Mouse (Mus musculus): ENCODE measurements at regions not wholly inside any gene's neighbourhood (a gene's known extent, or its start where the extent isn't known, plus 50 kb on each side); places are given as distances from the start of the nearest gene placed in this dataset.

- Histone ChIP-seq H3K9me3 (no peaks in the 10 kb centered on the region), H3K4me2 (no peak overlapping the region), H3K4me3 (no peak overlapping the region), H3K36me3 (no peaks in the 10 kb centered on the region), H3K9ac (no peak overlapping the region), H3K27me3 (no peaks in the 10 kb centered on the region), H3K27ac (no peak overlapping the region), H3K4me1 (no peaks in the 10 kb centered on the region)
- WGBS, result 62% methylated on average over 4 of the region's 4 CpGs
- no peak for ATAC-seq (ENCODE audit: insufficient number of reproducible peaks, low FRiP score, low TSS enrichment, low read depth)
These were observed 340.1 kb downstream of the Epha4 start for GRCm38 (mm10) chr1:77174801-77175200.

- Histone ChIP-seq H3K9ac (no peak overlapping the region), H3K4me3 (no peak overlapping the region), H3K4me2 (no peak overlapping the region), H3K27me3 (no peaks in the 10 kb centered on the region), H3K27ac (no peak overlapping the region), H3K9me3 (no peaks in the 10 kb centered on the region), H3K36me3 (no peaks in the 10 kb centered on the region), H3K4me1 (no peaks in the 10 kb centered on the region)
- ATAC-seq (ENCODE audit: insufficient number of reproducible peaks, low FRiP score, low TSS enrichment, low read depth), result no peak
- 42% methylated on average over 3 of the region's 3 CpGs for WGBS
These were observed 339.7 kb downstream of the Epha4 start for GRCm38 (mm10) chr1:77175214-77175613.

GRCm38 (mm10) chr1:77176516-77176915 lies 338.4 kb downstream of the Epha4 start:
- WGBS, result 87% methylated on average over 2 of the region's 2 CpGs
- Histone ChIP-seq H3K9ac (no peak overlapping the region), H3K4me1 (peaks cover 6% of the 10 kb centered on the region; the same call in 1 of the 2 replicates), H3K9me3 (no peaks in the 10 kb centered on the region), H3K4me3 (no peak overlapping the region), H3K36me3 (no peaks in the 10 kb centered on the region), H3K27me3 (no peaks in the 10 kb centered on the region), H3K4me2 (no peak overlapping the region), H3K27ac (no peak overlapping the region)
- ATAC-seq (ENCODE audit: insufficient number of reproducible peaks, low FRiP score, low TSS enrichment, low read depth), result no peak

GRCm38 (mm10) chr1:77183965-77184364 lies 330.9 kb downstream of the Epha4 start:
- no peak overlapping the region for H3K4me2 ChIP-seq
- H3K36me3 ChIP-seq, result no peaks in the 10 kb centered on the region
- H3K9ac ChIP-seq, result no peak overlapping the region
- ATAC-seq (ENCODE audit: insufficient number of reproducible peaks, low FRiP score, low TSS enrichment, low read depth), result no peak
- no peak overlapping the region for H3K27ac ChIP-seq
- H3K9me3 ChIP-seq, result no peaks in the 10 kb centered on the region
- WGBS, result 91% methylated on average over 2 of the region's 2 CpGs
- peaks cover 12% of the 10 kb centered on the region; the same call in 1 of the 2 replicates for H3K4me1 ChIP-seq
- H3K27me3 ChIP-seq, result no peaks in the 10 kb centered on the region; the same call in 1 of the 2 replicates
- no peak overlapping the region for H3K4me3 ChIP-seq

GRCm38 (mm10) chr1:77190141-77190540 lies 324.7 kb downstream of the Epha4 start:
- WGBS, result 31% methylated on average over 3 of the region's 3 CpGs
- ATAC-seq (ENCODE audit: insufficient number of reproducible peaks, low FRiP score, low TSS enrichment, low read depth), result no peak

GRCm38 (mm10) chr1:77201321-77201917 lies 313.5 kb downstream of the Epha4 start:
- ATAC-seq (ENCODE audit: insufficient number of reproducible peaks, low FRiP score, low TSS enrichment, low read depth), result no peak
- Histone ChIP-seq H3K27ac (no peak overlapping the region), H3K36me3 (no peaks in the 10 kb centered on the region), H3K9me3 (no peaks in the 10 kb centered on the region), H3K4me3 (no peak overlapping the region), H3K4me1 (0 out of 2 replicates have a peak, but pooled peaks cover 2% of the 10 kb centered on the region), H3K4me2 (no peak overlapping the region), H3K9ac (no peak overlapping the region), H3K27me3 (no peaks in the 10 kb centered on the region)
- 72% methylated on average over 3 of the region's 3 CpGs for WGBS

More at GRCm38 (mm10) chr1:77190141-77190540, 324.7 kb downstream of the Epha4 start:
- H3K27ac ChIP-seq, result no peak overlapping the region
- no peaks in the 10 kb centered on the region for H3K9me3 ChIP-seq
- no peaks in the 10 kb centered on the region for H3K36me3 ChIP-seq
- H3K27me3 ChIP-seq, result no peaks in the 10 kb centered on the region
- no peak overlapping the region for H3K9ac ChIP-seq
- H3K4me3 ChIP-seq, result no peak overlapping the region
- H3K4me2 ChIP-seq, result no peak overlapping the region
- no peaks in the 10 kb centered on the region for H3K4me1 ChIP-seq

- 51% methylated on average over 4 of the region's 4 CpGs for WGBS
- 0 out of 2 replicates have a peak, but pooled peaks cover 2% of the 10 kb centered on the region for H3K4me1 ChIP-seq
These were observed 311.9 kb downstream of the Epha4 start for GRCm38 (mm10) chr1:77202948-77203347.

GRCm38 (mm10) chr1:77206535-77206934 lies 308.4 kb downstream of the Epha4 start:
- Histone ChIP-seq H3K4me3 (no peak overlapping the region), H3K4me1 (0 out of 2 replicates have a peak, but pooled peaks cover 2% of the 10 kb centered on the region), H3K27me3 (no peaks in the 10 kb centered on the region), H3K9ac (no peak overlapping the region), H3K27ac (no peak overlapping the region), H3K4me2 (no peak overlapping the region), H3K36me3 (no peaks in the 10 kb centered on the region), H3K9me3 (no peaks in the 10 kb centered on the region)
- no peak for ATAC-seq (ENCODE audit: insufficient number of reproducible peaks, low FRiP score, low TSS enrichment, low read depth)
- 75% methylated on average over 1 of the region's 1 CpGs for WGBS

More at GRCm38 (mm10) chr1:77202948-77203347, 311.9 kb downstream of the Epha4 start:
- Histone ChIP-seq H3K36me3 (no peaks in the 10 kb centered on the region), H3K4me3 (no peak overlapping the region), H3K9me3 (no peaks in the 10 kb centered on the region), H3K27ac (no peak overlapping the region), H3K27me3 (no peaks in the 10 kb centered on the region), H3K4me2 (no peak overlapping the region), H3K9ac (no peak overlapping the region)
- no peak for ATAC-seq (ENCODE audit: insufficient number of reproducible peaks, low FRiP score, low TSS enrichment, low read depth)

GRCm38 (mm10) chr1:77209395-77209794 lies 305.5 kb downstream of the Epha4 start:
- 81% methylated on average over 3 of the region's 3 CpGs for WGBS
- no peak overlapping the region for H3K27ac ChIP-seq
- no peaks in the 10 kb centered on the region for H3K9me3 ChIP-seq
- H3K9ac ChIP-seq, result no peak overlapping the region
- H3K27me3 ChIP-seq, result no peaks in the 10 kb centered on the region
- no peak for ATAC-seq (ENCODE audit: insufficient number of reproducible peaks, low FRiP score, low TSS enrichment, low read depth)
- H3K4me1 ChIP-seq, result no peaks in the 10 kb centered on the region
- no peaks in the 10 kb centered on the region for H3K36me3 ChIP-seq
- no peak overlapping the region for H3K4me3 ChIP-seq
- no peak overlapping the region for H3K4me2 ChIP-seq

GRCm38 (mm10) chr1:77213462-77214098 lies 301.3 kb downstream of the Epha4 start:
- Histone ChIP-seq H3K9me3 (no peaks in the 10 kb centered on the region), H3K27ac (no peak overlapping the region), H3K27me3 (no peaks in the 10 kb centered on the region), H3K36me3 (no peaks in the 10 kb centered on the region), H3K9ac (no peak overlapping the region), H3K4me1 (no peaks in the 10 kb centered on the region), H3K4me2 (no peak overlapping the region), H3K4me3 (no peak overlapping the region)
- ATAC-seq (ENCODE audit: insufficient number of reproducible peaks, low FRiP score, low TSS enrichment, low read depth), result no peak
- WGBS, result 42% methylated on average over 8 of the region's 8 CpGs

- Histone ChIP-seq H3K27ac (no peak overlapping the region), H3K4me2 (no peak overlapping the region), H3K9ac (no peak overlapping the region), H3K9me3 (no peaks in the 10 kb centered on the region), H3K4me3 (no peak overlapping the region), H3K27me3 (no peaks in the 10 kb centered on the region), H3K4me1 (peaks cover 12% of the 10 kb centered on the region), H3K36me3 (no peaks in the 10 kb centered on the region)
- no peak for ATAC-seq (ENCODE audit: insufficient number of reproducible peaks, low FRiP score, low TSS enrichment, low read depth)
- WGBS, result 49% methylated on average over 3 of the region's 3 CpGs
These were observed 295.2 kb downstream of the Epha4 start for GRCm38 (mm10) chr1:77219488-77220321.

GRCm38 (mm10) chr1:77220322-77220590 lies 294.6 kb downstream of the Epha4 start:
- ATAC-seq (ENCODE audit: insufficient number of reproducible peaks, low FRiP score, low TSS enrichment, low read depth), result no peak
- Histone ChIP-seq H3K9me3 (no peaks in the 10 kb centered on the region), H3K27me3 (no peaks in the 10 kb centered on the region), H3K36me3 (no peaks in the 10 kb centered on the region), H3K9ac (no peak overlapping the region), H3K4me1 (peaks cover 12% of the 10 kb centered on the region), H3K4me2 (no peak overlapping the region), H3K27ac (no peak overlapping the region), H3K4me3 (no peak overlapping the region)
- 28% methylated on average over 1 of the region's 1 CpGs for WGBS

Measured in limb, embryonic 15.5 days (tissue).